Mouse (Mus musculus): ENCODE measurements around the gene Ms4a18.

The Ms4a18 gene

DNA sequence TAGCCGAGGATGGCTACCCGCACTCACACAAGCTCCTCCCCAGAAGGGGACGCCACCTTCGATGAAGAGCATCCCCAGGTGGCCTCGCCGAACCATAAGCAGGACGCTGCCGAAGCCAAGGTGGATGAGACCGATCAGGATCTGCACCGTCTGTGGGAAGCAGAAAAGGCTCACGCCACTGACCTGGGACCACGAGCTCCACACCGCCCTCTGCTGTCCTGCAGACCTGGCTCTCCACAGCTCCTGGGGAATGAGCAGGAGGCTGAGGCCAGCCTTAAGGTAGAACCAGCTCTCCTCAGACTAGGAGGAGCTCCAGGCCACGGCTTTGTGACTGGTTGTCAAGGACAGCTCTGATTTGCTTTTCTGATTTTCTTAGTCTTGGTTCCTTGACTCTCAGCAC lies 34.7 kb downstream of the Ms4a18 start:
- DNase-seq (ENCODE audit: low spot score), result no peak

- DNase-seq (ENCODE audit: low spot score), result no peak
These were observed 37.6 kb downstream of the Ms4a18 start for GRCm38 (mm10) chr19:10980210-10980609.

GRCm38 (mm10) chr19:10979184-10980168 lies 38.4 kb downstream of the Ms4a18 start:
- DNase-seq (ENCODE audit: low spot score), result peak; percentile 63

- no peak for DNase-seq (ENCODE audit: low spot score)
These were observed 41.5 kb downstream of the Ms4a18 start for GRCm38 (mm10) chr19:10976318-10976717.

DNA sequence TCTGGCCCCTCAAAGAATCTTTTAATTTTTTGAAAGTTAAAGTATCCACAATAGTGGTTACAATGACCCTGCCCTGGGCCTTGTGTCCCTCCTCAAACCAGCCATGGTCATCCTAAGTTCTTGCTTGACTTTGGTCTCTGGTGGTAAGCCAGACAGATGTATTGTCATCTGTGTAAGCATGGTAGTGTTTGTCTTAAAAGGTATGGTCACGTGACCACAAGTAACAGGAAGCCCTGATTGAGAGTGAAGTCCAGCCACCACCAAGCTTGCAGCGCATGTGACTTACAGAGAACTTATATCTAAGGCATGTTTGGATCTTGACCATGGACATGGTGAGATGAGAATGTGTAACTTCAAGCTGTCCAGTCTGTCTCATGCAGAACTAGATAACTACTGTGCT lies 42.6 kb downstream of the Ms4a18 start:
- no peak for DNase-seq (ENCODE audit: low spot score)

DNA sequence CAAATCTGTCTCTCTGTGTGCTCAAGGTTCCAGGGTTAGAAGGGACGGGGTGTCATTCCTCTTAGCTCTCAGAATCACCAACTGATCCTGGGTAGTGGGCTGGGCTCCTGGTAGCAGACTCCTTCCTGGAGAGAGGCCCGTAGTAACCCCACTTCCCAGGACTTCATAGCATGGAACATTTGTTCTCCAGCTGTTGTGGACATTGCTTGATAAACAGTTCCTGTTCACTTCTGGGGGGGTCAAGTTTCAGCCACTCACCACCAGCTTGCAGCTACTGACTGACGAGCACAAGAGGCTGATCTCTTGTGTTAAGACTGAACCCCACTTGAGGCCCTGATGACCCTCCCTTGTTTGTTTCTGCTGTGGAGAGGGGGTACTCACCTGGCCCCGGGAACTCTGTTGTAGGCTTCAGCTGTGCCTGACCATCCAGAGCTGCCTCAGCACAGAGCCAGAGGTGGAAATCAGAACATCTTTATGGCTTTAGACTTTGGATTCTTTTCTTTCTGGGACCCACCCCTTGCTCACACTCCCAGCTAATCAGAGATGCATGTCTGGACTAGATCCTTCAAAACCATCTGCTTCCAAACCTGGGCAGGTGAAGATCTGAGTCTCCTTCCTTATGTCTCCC lies 43.5 kb downstream of the Ms4a18 start, which contains the start of gene Ms4a10:
Gene Ms4a10, minus strand, starts transcription at position 433 of the 628 bp plus-strand sequence.
- no peak for DNase-seq (ENCODE audit: low spot score)

- DNase-seq (ENCODE audit: low spot score), result no peak
These were observed 44.6 kb downstream of the Ms4a18 start for GRCm38 (mm10) chr19:10973187-10973586.

DNA sequence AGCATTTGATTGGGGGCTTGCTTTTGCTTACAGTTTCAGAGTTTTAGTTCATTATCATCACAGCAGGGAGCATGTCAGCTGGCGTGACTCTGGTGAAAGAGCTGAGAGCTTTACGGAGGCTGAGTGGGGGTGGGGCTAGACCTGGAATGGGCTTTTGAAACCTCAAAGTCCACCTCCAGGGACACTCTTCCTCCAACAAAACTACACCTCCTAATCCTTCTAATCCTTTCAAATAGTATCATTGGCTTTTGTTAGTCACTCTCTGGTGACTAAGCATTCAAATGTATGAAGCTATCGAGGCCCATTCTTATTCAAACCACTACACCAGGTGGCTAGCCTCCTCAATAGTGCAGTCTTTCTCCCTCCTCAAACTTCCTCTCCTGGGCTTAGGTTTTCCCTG lies 45.2 kb downstream of the Ms4a18 start:
- DNase-seq (ENCODE audit: low spot score), result no peak

- no peak for DNase-seq (ENCODE audit: low spot score)
These were observed 47.4 kb downstream of the Ms4a18 start for GRCm38 (mm10) chr19:10970457-10970856.

- no peak for DNase-seq (ENCODE audit: low spot score)
These were observed 49.3 kb downstream of the Ms4a18 start for GRCm38 (mm10) chr19:10968578-10968977.

DNA sequence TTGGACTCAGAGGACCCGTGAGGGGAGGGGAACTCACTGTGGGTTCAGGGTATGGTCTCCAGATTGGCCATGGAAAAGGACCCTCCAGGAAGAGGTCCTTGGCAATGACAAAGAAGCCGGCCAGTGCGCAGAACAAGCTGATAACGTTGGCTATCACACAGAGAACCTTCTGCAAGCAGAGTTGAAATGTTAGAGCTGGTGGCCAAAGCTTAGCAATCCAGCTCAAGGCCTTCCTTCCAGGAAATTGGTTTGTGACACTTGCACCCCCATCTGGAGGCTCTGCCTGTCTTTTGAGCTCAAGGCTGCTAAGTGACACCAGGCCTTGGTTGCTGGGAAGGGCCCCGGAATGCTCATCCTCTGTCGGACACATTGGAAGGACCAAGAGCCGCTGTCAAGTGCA lies 52.1 kb downstream of the Ms4a18 start:
- no peak for DNase-seq (ENCODE audit: low spot score)

GRCm38 (mm10) chr19:10959978-10960346 lies 57.9 kb downstream of the Ms4a18 start:
- DNase-seq (ENCODE audit: low spot score), result no peak

DNA sequence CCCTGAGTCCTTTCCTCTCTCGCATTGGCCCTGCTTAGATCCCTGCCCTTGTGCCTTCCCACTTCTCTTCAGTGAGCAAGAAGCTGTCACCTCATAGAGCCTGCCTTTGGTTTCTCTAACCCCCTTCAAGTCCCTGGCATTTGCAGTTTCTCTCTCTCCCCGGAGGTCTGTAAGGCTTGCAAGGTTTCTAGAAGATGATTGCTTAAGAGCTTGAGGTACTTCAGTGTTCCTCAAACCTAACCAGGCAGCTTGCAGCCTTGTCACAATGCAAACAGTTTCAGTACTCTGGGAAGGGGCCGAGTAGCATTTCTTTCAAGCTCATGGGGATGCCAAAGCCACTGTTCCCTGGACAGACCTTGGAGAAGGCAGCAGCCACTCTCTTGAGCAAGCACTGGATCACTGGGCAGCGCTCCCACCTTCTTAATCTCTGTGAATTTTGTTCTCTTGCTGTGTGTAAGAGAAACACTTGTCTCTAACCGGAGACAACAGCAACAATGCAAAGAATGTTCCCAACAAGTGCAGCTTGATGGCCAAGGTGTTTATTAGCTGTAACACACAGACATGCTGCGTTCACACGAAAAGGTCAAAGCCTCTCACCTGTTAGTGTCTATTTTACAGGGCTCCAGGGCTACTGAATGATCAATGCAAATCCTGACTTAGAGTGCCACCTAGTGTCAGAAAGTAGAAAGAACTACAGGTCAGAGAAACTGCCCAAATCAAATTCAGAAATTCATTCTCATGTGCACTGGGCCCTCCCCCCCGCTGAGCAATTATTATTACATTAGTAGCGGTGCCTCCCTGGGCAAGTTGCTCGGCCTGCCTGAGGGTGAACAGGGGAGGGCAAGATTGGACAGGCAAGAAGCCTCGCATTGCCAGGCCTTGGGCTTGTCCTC lies 58.5 kb downstream of the Ms4a18 start:
- peak; percentile 52 for DNase-seq (ENCODE audit: low spot score)

- no peak for DNase-seq (ENCODE audit: low spot score)
These were observed 65.6 kb downstream of the Ms4a18 start for GRCm38 (mm10) chr19:10952021-10952939.

GRCm38 (mm10) chr19:10949558-10949957 lies 68.3 kb downstream of the Ms4a18 start:
- DNase-seq (ENCODE audit: low spot score), result no peak

DNA sequence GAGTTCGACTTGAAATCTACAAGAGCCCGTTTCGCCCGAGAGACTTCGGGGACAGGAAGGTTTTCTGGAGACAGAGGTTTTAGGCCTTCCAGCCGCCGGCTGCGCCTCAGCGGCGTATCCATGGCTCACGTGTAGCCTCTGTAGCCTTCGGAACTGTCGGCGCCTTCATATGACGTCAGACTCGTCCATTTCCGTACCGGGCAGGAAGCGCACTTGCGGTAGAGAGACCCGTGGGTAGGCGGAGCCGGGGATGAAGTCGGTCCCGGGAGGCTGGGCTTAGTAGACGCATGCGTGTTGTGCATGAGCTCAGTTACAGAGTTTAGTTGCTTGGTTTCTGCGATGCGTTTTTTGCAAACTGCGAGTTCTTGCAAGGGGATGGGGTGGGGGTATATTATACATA lies 68.7 kb downstream of the Ms4a18 start, which contains the start of gene Ccdc86:
Gene Ccdc86, minus strand, starts transcription at position 155 of the 400 bp plus-strand sequence.
- DNase-seq (ENCODE audit: low spot score), result peak; percentile 93

DNA sequence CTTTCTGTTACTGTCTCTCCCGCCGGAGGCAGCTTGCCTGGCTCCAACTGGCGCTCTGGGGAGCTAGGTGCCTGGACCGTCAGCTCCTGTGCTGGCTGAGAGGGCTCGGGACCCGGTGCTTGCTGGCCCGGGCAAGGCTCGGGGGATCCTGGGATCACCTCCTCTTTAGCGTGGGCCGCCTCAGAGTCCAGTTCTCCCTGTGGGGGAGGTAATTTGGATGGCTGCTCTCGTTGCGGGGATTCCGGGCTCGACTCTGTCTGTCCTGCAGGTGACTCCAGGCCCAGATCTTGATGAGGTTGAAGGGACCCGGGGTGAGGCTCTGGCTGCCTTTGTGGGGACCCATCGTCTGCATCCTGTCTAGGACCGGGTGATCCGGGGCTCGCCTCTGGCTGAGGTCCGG lies 69.4 kb downstream of the Ms4a18 start:
- DNase-seq (ENCODE audit: low spot score), result no peak

- no peak for DNase-seq (ENCODE audit: low spot score)
These were observed 70.6 kb downstream of the Ms4a18 start for GRCm38 (mm10) chr19:10947219-10947618.
